Mouse (Mus musculus) ES-E14 (cell line): ENCODE measurements at regions not wholly inside any gene's neighbourhood (a gene's known extent, or its start where the extent isn't known, plus 50 kb on each side); places are given as distances from the start of the nearest gene placed in this dataset.

Source experiments
- DNase-seq: peaks from one replicate; pipeline ENCODE4 v3.0.0-alpha.2; 2013; ENCODE audit warnings: low read depth, low spot score
- H3K27ac ChIP-seq: 2 replicates; pipeline ENCODE4 v1.5.1; 2012; ENCODE audit warnings: low read depth, mild to moderate bottlenecking, low read length, moderate library complexity, mixed read lengths; ENCODE audit not compliant: poor library complexity, insufficient read depth, severe bottlenecking
- H3K36me3 ChIP-seq: 2 replicates; pipeline ENCODE4 v1.6.1; 2012; ENCODE audit warnings: mild to moderate bottlenecking, low read length, moderate library complexity, mixed read lengths; ENCODE audit not compliant: control insufficient read depth, poor library complexity, insufficient read depth, severe bottlenecking
- H3K4me1 ChIP-seq, 2 experiments: fragments of 150-350 bp in 1 of 2; sonication (generic) in 1 of 2; 2 replicates each; pipeline ENCODE4 v1.6.1; 2012; ENCODE audit warnings: low read length in 2 of 2, mild to moderate bottlenecking in 1 of 2, mixed read lengths in 1 of 2; ENCODE audit not compliant: control insufficient read depth in 2 of 2, insufficient read depth in 2 of 2, poor library complexity in 1 of 2
- H3K4me3 ChIP-seq, 2 experiments: fragments of 150-350 bp in 1 of 2; sonication (generic) in 1 of 2; 2 replicates each; pipeline ENCODE4 v1.5.1; 2012; ENCODE audit warnings: low read length in 2 of 2, low read depth in 1 of 2, mild to moderate bottlenecking in 1 of 2, mixed read lengths in 1 of 2; ENCODE audit not compliant: insufficient read depth in 1 of 2, poor library complexity in 1 of 2, severe bottlenecking in 1 of 2
- H3K9ac ChIP-seq: 2 replicates; pipeline ENCODE4 v1.6.1; 2012; ENCODE audit warnings: low read depth, mild to moderate bottlenecking, low read length, mixed read lengths; ENCODE audit not compliant: poor library complexity, insufficient read depth, severe bottlenecking
- H3K9me3 ChIP-seq: fragments of 150-350 bp; sonication (generic); 2 replicates; pipeline ENCODE4 v1.6.1; 2012; ENCODE audit warnings: low read depth, mild to moderate bottlenecking, low read length; ENCODE audit not compliant: control insufficient read depth, insufficient read depth
- CHD2 ChIP-seq: IDR thresholded peaks from 2 replicates; pipeline ENCODE4 v1.6.1; 2014; ENCODE audit warnings: mild to moderate bottlenecking, low read depth, low read length, inconsistent platforms
- HCFC1 ChIP-seq: IDR thresholded peaks from 2 replicates; pipeline ENCODE4 v1.6.1; 2012; ENCODE audit warnings: low read length, inconsistent platforms, borderline replicate concordance; ENCODE audit not compliant: insufficient read depth
- MAFK ChIP-seq: IDR thresholded peaks from 2 replicates; pipeline ENCODE4 v1.6.1; 2014; ENCODE audit warnings: mild to moderate bottlenecking, low read depth, low read length, inconsistent platforms; ENCODE audit not compliant: insufficient read depth
- ZC3H11A ChIP-seq: IDR thresholded peaks from 2 replicates; pipeline ENCODE4 v1.6.1; 2012; ENCODE audit warnings: low read depth, mild to moderate bottlenecking, inconsistent platforms, low read length, borderline replicate concordance
- ZNF384 ChIP-seq: IDR thresholded peaks from 2 replicates; pipeline ENCODE4 v1.6.1; 2012; ENCODE audit warnings: low read depth, low read length, inconsistent platforms
- in situ Hi-C, 2 experiments: fragments of 600-800 bp; cut with MboI; formaldehyde crosslinking; loops; one replicate each; pipeline ENCODE4 v1.15.1; 2025; ENCODE audit warnings: low sequenced_read_pairs in 2 of 2, inconsistent platforms in 1 of 2; ENCODE audit not compliant: unreplicated experiment in 2 of 2

- in situ Hi-C loops = no loop called here
These were observed 78.9 kb downstream of the Ccdc54 start for GRCm38 (mm10) chr16:50512080-50512479.

DNA sequence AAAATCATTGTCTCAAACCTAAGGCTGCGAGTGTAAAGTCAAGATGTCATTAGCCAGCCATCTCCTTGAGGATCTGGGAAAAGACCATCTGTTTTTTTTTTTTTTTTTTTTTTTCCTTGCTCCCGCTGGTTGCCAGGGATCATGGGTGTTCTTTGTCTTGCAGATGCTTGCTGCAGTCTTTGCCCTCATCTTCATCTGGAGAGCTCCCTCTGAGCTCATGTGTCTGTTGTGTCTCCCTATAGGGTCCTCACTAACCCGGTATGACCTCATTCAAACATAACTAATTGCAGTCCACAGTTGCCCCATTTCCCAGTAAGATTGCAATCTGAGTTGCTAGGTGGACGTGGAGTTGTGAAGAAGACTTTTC is 77.3 kb upstream of the Bbx start:
- H3K4me3 ChIP-seq = no peak overlapping the region
- no peak for DNase-seq
- no peak overlapping the region for H3K9ac ChIP-seq
- H3K9me3 ChIP-seq = no peaks in the 10 kb centered on the region
- H3K4me1 ChIP-seq = peaks cover 3% of the 10 kb centered on the region in 2 experiments; a peak in 1 of 4 replicates
- peak; percentile 94 for TF ChIP-seq ZNF384
- no peak for TF ChIP-seq HCFC1
- TF ChIP-seq CHD2 = no peak
- TF ChIP-seq MAFK = no peak
- no peak for TF ChIP-seq ZC3H11A
- H3K27ac ChIP-seq = no peak overlapping the region
- in situ Hi-C loops = no loop called here
- H3K36me3 ChIP-seq = no peaks in the 10 kb centered on the region

More at GRCm38 (mm10) chr16:50512080-50512479, 78.9 kb downstream of the Ccdc54 start:
- DNase-seq = no peak
- no peaks in the 10 kb centered on the region for H3K36me3 ChIP-seq
- H3K9ac ChIP-seq = no peak overlapping the region
- no peaks in the 10 kb centered on the region for H3K9me3 ChIP-seq
- TF ChIP-seq MAFK = no peak
- no peak overlapping the region for H3K27ac ChIP-seq
- H3K4me3 ChIP-seq = no peak overlapping the region
- H3K4me1 ChIP-seq = peaks cover 3% of the 10 kb centered on the region in 2 experiments; a peak in 1 of 4 replicates

DNA sequence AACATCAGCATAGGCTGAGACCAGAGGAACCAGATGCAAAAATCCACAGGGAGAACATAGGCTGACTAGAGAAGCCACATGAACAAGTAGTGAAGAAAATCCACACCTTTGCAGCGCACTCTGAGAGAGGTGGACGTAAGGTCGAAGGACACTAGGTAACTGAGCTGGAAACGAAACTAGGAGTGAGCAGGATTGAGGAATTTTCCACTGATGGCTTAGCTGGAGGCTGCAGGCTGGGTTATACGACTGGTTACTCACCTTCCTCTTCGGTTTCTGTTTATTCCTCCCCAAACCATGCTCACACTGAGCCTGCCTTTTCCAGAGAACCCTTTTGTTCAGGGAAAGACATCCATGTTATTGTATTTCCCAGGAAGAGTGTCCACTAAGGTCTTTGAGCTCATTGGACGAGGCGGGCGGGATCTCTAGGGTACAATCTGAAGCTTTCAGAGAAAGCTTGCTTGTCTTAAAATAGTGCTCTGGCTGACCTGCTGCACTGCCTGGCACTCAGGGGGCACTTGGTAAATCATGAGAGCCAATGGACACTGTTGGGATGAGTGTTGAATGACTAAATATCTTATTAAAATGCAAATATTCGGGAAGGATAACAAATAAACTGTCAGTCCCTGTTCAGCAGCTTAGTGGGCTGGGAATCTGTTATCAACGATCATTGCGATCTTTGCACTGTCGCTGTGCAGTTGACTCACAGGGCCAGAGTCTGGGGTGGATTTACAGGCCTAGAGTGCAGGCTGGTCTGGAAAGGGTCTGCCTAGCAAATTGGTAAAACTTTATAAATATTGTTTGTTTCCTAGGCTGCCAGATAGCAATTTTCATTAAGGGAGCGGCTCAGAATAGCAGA is 76.7 kb upstream of the Bbx start:
- Histone ChIP-seq H3K9me3 (no peaks in the 10 kb centered on the region), H3K4me1 (peaks cover 3% of the 10 kb centered on the region in 2 experiments; a peak in 1 of 4 replicates), H3K9ac (no peak overlapping the region), H3K4me3 (no peak overlapping the region), H3K27ac (no peak overlapping the region), H3K36me3 (no peaks in the 10 kb centered on the region)
- TF ChIP-seq CHD2 (no peak), ZNF384 (no peak), HCFC1 (no peak), ZC3H11A (no peak), MAFK (no peak)
- in situ Hi-C loops = no loop called here
- DNase-seq = no peak

DNA sequence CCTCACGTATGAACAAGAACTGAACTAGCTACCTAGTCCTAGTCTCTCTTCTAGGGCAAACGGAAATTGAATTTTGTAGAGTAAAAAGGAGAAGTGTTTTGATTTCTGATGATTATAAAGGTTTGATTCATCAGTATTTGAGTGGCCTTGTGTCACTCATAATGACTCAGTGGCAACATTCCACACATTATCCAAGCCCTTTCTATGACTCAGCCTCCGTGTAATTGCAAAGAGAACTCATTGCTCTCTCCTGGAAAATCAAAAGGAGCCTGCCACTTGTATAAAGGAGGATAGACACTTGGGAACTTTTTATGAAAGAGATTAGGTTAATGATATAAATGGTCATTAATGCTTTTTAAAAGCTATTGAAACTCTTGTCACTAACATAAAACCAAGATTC is 72.4 kb upstream of the Bbx start:
- H3K9me3 ChIP-seq = no peaks in the 10 kb centered on the region
- no peaks in the 10 kb centered on the region for H3K36me3 ChIP-seq
- H3K4me1 ChIP-seq = peaks cover under 1 to 3% of the 10 kb centered on the region in 2 experiments; a peak in 1 of 4 replicates
- TF ChIP-seq ZC3H11A (no peak), ZNF384 (no peak), HCFC1 (no peak), MAFK (no peak), CHD2 (no peak)
- no peak overlapping the region for H3K27ac ChIP-seq
- in situ Hi-C loops = no loop called here
- H3K4me3 ChIP-seq = no peak overlapping the region
- H3K9ac ChIP-seq = no peak overlapping the region
- no peak for DNase-seq

DNA sequence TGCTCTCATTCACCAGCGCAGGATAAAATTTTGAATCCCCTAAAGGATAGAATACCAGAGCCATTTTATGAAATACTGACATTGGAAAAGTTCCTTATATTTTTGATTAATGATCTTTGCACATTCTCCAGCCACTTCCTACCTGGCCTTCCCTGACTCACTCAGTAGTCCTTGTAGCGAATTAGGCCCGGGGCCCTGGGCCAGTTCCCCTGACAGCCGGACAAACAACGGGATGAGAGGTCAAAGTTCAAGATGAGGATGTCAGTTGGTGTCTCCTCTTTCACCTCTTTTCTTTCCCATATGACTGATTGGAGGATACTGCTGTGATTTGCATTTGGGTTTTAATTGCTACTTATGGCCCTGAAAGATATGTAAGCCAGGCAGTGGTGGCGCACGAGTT is 66.7 kb upstream of the Bbx start:
- Histone ChIP-seq H3K36me3 (no peaks in the 10 kb centered on the region), H3K27ac (no peak overlapping the region), H3K4me1 (no peaks in the 10 kb centered on the region), H3K9ac (no peak overlapping the region), H3K4me3 (no peak overlapping the region), H3K9me3 (no peaks in the 10 kb centered on the region)
- TF ChIP-seq HCFC1 (no peak), ZC3H11A (no peak), ZNF384 (no peak), CHD2 (no peak), MAFK (no peak)
- in situ Hi-C loops = no loop called here
- DNase-seq = no peak
